Mouse (Mus musculus): ENCODE measurements at regions not wholly inside any gene's neighbourhood (a gene's known extent, or its start where the extent isn't known, plus 50 kb on each side); places are given as distances from the start of the nearest gene placed in this dataset.

GRCm38 (mm10) chr10:111918071-111918507, 54.4 kb upstream of the Krr1 start:
- H3K4me3 ChIP-seq (ENCODE audit: insufficient read depth, poor library complexity, severe bottlenecking), result no peak overlapping the region
- no peaks in the 10 kb centered on the region for H3K79me3 ChIP-seq (ENCODE audit: low read depth)
- TF ChIP-seq MYOD1 (IDR thresholded peaks at IDR 0.05; ENCODE audit: control insufficient read depth, insufficient read length, low read depth) (no peak), MYOG (IDR thresholded peaks at IDR 0.05; ENCODE audit: control insufficient read depth, extremely low read depth, insufficient read length) (no peak), MAX (IDR thresholded peaks at IDR 0.05) (no peak), FOSL1 (IDR thresholded peaks at IDR 0.05; ENCODE audit: insufficient read depth, low read length, poor library complexity, severe bottlenecking) (no peak), CEBPB (IDR thresholded peaks at IDR 0.05; ENCODE audit: low read depth) (no peak), CTCF (IDR thresholded peaks at IDR 0.05; ENCODE audit: control insufficient read depth, insufficient read depth, insufficient read length) (no peak), USF1 (IDR thresholded peaks at IDR 0.05; ENCODE audit: low read depth) (no peak)

GRCm38 (mm10) chr10:111919475-111919874, 53.0 kb upstream of the Krr1 start:
- no peak overlapping the region for H3K4me3 ChIP-seq (ENCODE audit: insufficient read depth, poor library complexity, severe bottlenecking)
- no peaks in the 10 kb centered on the region for H3K79me2 ChIP-seq (ENCODE audit: control insufficient read depth, insufficient read depth)
- H3K36me3 ChIP-seq (ENCODE audit: control insufficient read depth, insufficient read depth), result no peaks in the 10 kb centered on the region
- H3K79me3 ChIP-seq (ENCODE audit: low read depth), result no peaks in the 10 kb centered on the region
- no peak for TF ChIP-seq MYOG (IDR thresholded peaks at IDR 0.05; ENCODE audit: control insufficient read depth, extremely low read depth, insufficient read length)
- TF ChIP-seq USF1 (IDR thresholded peaks at IDR 0.05; ENCODE audit: low read depth), result no peak
- no peak for TF ChIP-seq MYOD1 (IDR thresholded peaks at IDR 0.05; ENCODE audit: control insufficient read depth, insufficient read length, low read depth)
- no peak for TF ChIP-seq FOSL1 (IDR thresholded peaks at IDR 0.05; ENCODE audit: insufficient read depth, low read length, poor library complexity, severe bottlenecking)
- TF ChIP-seq CTCF (IDR thresholded peaks at IDR 0.05; ENCODE audit: control insufficient read depth, insufficient read depth, insufficient read length), result no peak
- TF ChIP-seq CEBPB (IDR thresholded peaks at IDR 0.05; ENCODE audit: low read depth), result no peak
- TF ChIP-seq MAX (IDR thresholded peaks at IDR 0.05), result no peak
- H3K27me3 ChIP-seq (ENCODE audit: control insufficient read depth, insufficient read depth, insufficient read length), result no peaks in the 10 kb centered on the region
- H3ac ChIP-seq (ENCODE audit: control insufficient read depth, insufficient read length, low read depth), result no peak overlapping the region

More at GRCm38 (mm10) chr10:111918071-111918507, 54.4 kb upstream of the Krr1 start:
- Histone ChIP-seq H3K27me3 (ENCODE audit: control insufficient read depth, insufficient read depth, insufficient read length) (no peaks in the 10 kb centered on the region), H3ac (ENCODE audit: control insufficient read depth, insufficient read length, low read depth) (no peak overlapping the region), H3K79me2 (ENCODE audit: control insufficient read depth, insufficient read depth) (no peaks in the 10 kb centered on the region), H3K36me3 (ENCODE audit: control insufficient read depth, insufficient read depth) (no peaks in the 10 kb centered on the region)

- Histone ChIP-seq H3K79me2 (ENCODE audit: control insufficient read depth, insufficient read depth) (no peaks in the 10 kb centered on the region), H3K4me3 (ENCODE audit: insufficient read depth, poor library complexity, severe bottlenecking) (no peak overlapping the region), H3K27me3 (ENCODE audit: control insufficient read depth, insufficient read depth, insufficient read length) (no peaks in the 10 kb centered on the region), H3ac (ENCODE audit: control insufficient read depth, insufficient read length, low read depth) (no peak overlapping the region), H3K36me3 (ENCODE audit: control insufficient read depth, insufficient read depth) (no peaks in the 10 kb centered on the region), H3K79me3 (ENCODE audit: low read depth) (no peaks in the 10 kb centered on the region)
- no peak for TF ChIP-seq MYOD1 (IDR thresholded peaks at IDR 0.05; ENCODE audit: control insufficient read depth, insufficient read length, low read depth)
- no peak for TF ChIP-seq MAX (IDR thresholded peaks at IDR 0.05)
- TF ChIP-seq CEBPB (IDR thresholded peaks at IDR 0.05; ENCODE audit: low read depth), result no peak
- TF ChIP-seq FOSL1 (IDR thresholded peaks at IDR 0.05; ENCODE audit: insufficient read depth, low read length, poor library complexity, severe bottlenecking), result no peak
- no peak for TF ChIP-seq MYOG (IDR thresholded peaks at IDR 0.05; ENCODE audit: control insufficient read depth, extremely low read depth, insufficient read length)
- TF ChIP-seq CTCF (IDR thresholded peaks at IDR 0.05; ENCODE audit: control insufficient read depth, insufficient read depth, insufficient read length), result no peak
- no peak for TF ChIP-seq USF1 (IDR thresholded peaks at IDR 0.05; ENCODE audit: low read depth)
Observed at GRCm38 (mm10) chr10:111921492-111921891, 51.0 kb upstream of the Krr1 start.

All from C2C12 (cell line).